Mouse (Mus musculus) kidney, adult 2 months (tissue): ENCODE results near the gene Sct. TPM values are rescaled to one million over a fixed set of nuclear protein-coding genes. Genes with fewer than 3 reads are reported as not detected.
A peak's percentile ranks its signal among the peaks of the same experiment; 100 is the strongest.

Experiments used
- DNase-seq: peaks from one replicate; pipeline ENCODE4 v3.0.0; 2021
- H3K27ac ChIP-seq: fragments of 200-500 bp; 2 replicates; pipeline ENCODE4 v1.5.1; 2012; ENCODE audit warnings: low read depth, low read length, control low read depth, inconsistent platforms; ENCODE audit not compliant: insufficient read depth
- H3K27me3 ChIP-seq: fragments of 200-500 bp; replicated peaks from 2 replicates; pipeline ENCODE4 v1.6.1; 2012; ENCODE audit warnings: mild to moderate bottlenecking, moderate library complexity, low read length, inconsistent platforms; ENCODE audit not compliant: control insufficient read depth, insufficient read depth
- H3K36me3 ChIP-seq: fragments of 200-500 bp; 2 replicates; pipeline ENCODE4 v1.6.1; 2012; ENCODE audit warnings: mild to moderate bottlenecking, moderate library complexity, low read length, inconsistent platforms; ENCODE audit not compliant: control insufficient read depth, insufficient read depth
- H3K4me1 ChIP-seq: fragments of 200-500 bp; 2 replicates; pipeline ENCODE4 v1.6.1; 2011; ENCODE audit warnings: low read length; ENCODE audit not compliant: control insufficient read depth, insufficient read depth
- H3K4me3 ChIP-seq: fragments of 200-500 bp; 2 replicates; pipeline ENCODE4 v1.5.1; 2011; ENCODE audit warnings: mild to moderate bottlenecking, low read depth, low read length, control low read depth; ENCODE audit not compliant: insufficient read depth
- CTCF ChIP-seq: fragments of 200-500 bp; conservative IDR thresholded peaks from 2 replicates; pipeline ENCODE4 v1.5.1; 2011; ENCODE audit warnings: low read depth, mild to moderate bottlenecking, control low read depth, low read length, moderate library complexity, mixed read lengths; ENCODE audit not compliant: insufficient read depth, insufficient read length
- POLR2A ChIP-seq: fragments of 200-500 bp; IDR thresholded peaks from one replicate; pipeline ENCODE4 v1.6.1; 2011; ENCODE audit warnings: low read depth, low read length, control low read depth
- WGBS: fragments of 180-500 bp; shearing (Covaris S2); methylation state at CpG from one replicate; pipeline ENCODE4 v1.1.7; 2018; 5-methylcytosine and 5-hydroxymethylcytosine counted together
- polyA plus RNA-seq: library from polyadenylated mRNA; depleted of rRNA; stranded (reverse); fragments of >200 nt; gene quantifications from 2 replicates; pipeline ENCODE4 v1.2.3, GENCODE M21; 2012; rRNA removed

Gene Sct
- polyA plus RNA-seq, result 2.0 and 2.7 TPM in 2 replicates

GRCm38 (mm10) chr7:141278766-141279590, at the start of gene Sct:
Gene Sct (minus strand): TSS chr7:141279133.
- H3K27ac ChIP-seq, result no peak within 1 kb of the TSS
- no peaks in the 10 kb centered on the region for H3K27me3 ChIP-seq
- H3K4me3 ChIP-seq, result peak within 1 kb of the TSS; percentile 46; the same call in 1 of the 2 replicates
- peaks cover 21% of the 10 kb centered on the region for H3K4me1 ChIP-seq
- peak; percentile 54; the same call in 1 of the 2 replicates for TF ChIP-seq CTCF
- no peak for TF ChIP-seq POLR2A
- H3K36me3 ChIP-seq, result no peaks in the 10 kb centered on the region
- peak; percentile 45 for DNase-seq
- 11% methylated on average over 46 of the region's 46 CpGs for WGBS

- no peak for TF ChIP-seq POLR2A
- no peaks in the 10 kb centered on the region for H3K27me3 ChIP-seq
- H3K4me1 ChIP-seq, result peaks cover 20% of the 10 kb centered on the region
- WGBS, result 9% methylated on average over 24 of the region's 24 CpGs
- DNase-seq, result no peak
- H3K27ac ChIP-seq, result peak overlapping the region; percentile 87
- H3K36me3 ChIP-seq, result no peaks in the 10 kb centered on the region
- H3K4me3 ChIP-seq, result peak overlapping the region; percentile 72
Measured at GRCm38 (mm10) chr7:141328373-141328990, 49.5 kb upstream of the Sct start.

GRCm38 (mm10) chr7:141327469-141328372, 48.8 kb upstream of the Sct start, which contains the start of the genes Deaf1 and Tmem80:
Gene Deaf1 (minus strand): TSS chr7:141327690.
Gene Tmem80 (plus strand): TSS chr7:141327739.
- TF ChIP-seq CTCF (no peak), POLR2A (peak; percentile 87)
- peak within 1 kb of the TSS; percentile 72 for H3K4me3 ChIP-seq
- under 1% methylated on average over 105 of the region's 105 CpGs for WGBS
- no peaks in the 10 kb centered on the region for H3K27me3 ChIP-seq
- H3K27ac ChIP-seq, result peak within 1 kb of the TSS; percentile 100
- H3K36me3 ChIP-seq, result no peaks in the 10 kb centered on the region
- H3K4me1 ChIP-seq, result peaks cover 20% of the 10 kb centered on the region
- DNase-seq, result peak; percentile 99

GRCm38 (mm10) chr7:141326546-141327446, 47.9 kb upstream of the Sct start:
- H3K4me1 ChIP-seq, result peaks cover 17% of the 10 kb centered on the region
- H3K27me3 ChIP-seq, result no peaks in the 10 kb centered on the region
- peak overlapping the region; percentile 56 for H3K4me3 ChIP-seq
- peak overlapping the region; percentile 52; the same call in 1 of the 2 replicates for H3K27ac ChIP-seq
- 4% methylated on average over 35 of the region's 35 CpGs for WGBS
- TF ChIP-seq POLR2A (no peak), CTCF (no peak)
- DNase-seq, result peak; percentile 22
- H3K36me3 ChIP-seq, result no peaks in the 10 kb centered on the region

GRCm38 (mm10) chr7:141324686-141325085, 45.8 kb upstream of the Sct start:
- no peak for TF ChIP-seq CTCF
- TF ChIP-seq POLR2A, result no peak
- Histone ChIP-seq H3K27ac (no peak overlapping the region), H3K4me3 (no peak overlapping the region), H3K27me3 (no peaks in the 10 kb centered on the region), H3K4me1 (peaks cover 17% of the 10 kb centered on the region), H3K36me3 (peaks cover 4% of the 10 kb centered on the region; the same call in 1 of the 2 replicates)
- 41% methylated on average over 1 of the region's 1 CpGs for WGBS
- peak; percentile 57 for DNase-seq

- Histone ChIP-seq H3K36me3 (peaks cover 4% of the 10 kb centered on the region; the same call in 1 of the 2 replicates), H3K27ac (no peak overlapping the region), H3K4me1 (peaks cover 2% of the 10 kb centered on the region; the same call in 1 of the 2 replicates), H3K4me3 (no peak overlapping the region), H3K27me3 (no peaks in the 10 kb centered on the region)
- 64% methylated on average over 2 of the region's 2 CpGs for WGBS
- TF ChIP-seq POLR2A (no peak), CTCF (no peak)
- DNase-seq, result no peak
Measured at GRCm38 (mm10) chr7:141319446-141319845, 40.5 kb upstream of the Sct start.
